Mouse (Mus musculus) thymus, adult 2 months (tissue): ENCODE measurements around the gene Nr2c2ap.

Experiments
- CTCF ChIP-seq: fragments of 200-500 bp; IDR thresholded peaks from 2 replicates; pipeline ENCODE4 v1.5.1; 2012; ENCODE audit warnings: mild to moderate bottlenecking, control low read depth, low read length, moderate library complexity, borderline replicate concordance; ENCODE audit not compliant: control insufficient read depth, poor library complexity, insufficient read depth; ENCODE audit errors: extremely low read depth
- POLR2A ChIP-seq: fragments of 200-500 bp; IDR thresholded peaks from 2 replicates; pipeline ENCODE4 v1.6.1; 2012; ENCODE audit warnings: mild to moderate bottlenecking, low read length, control low read depth, moderate library complexity; ENCODE audit not compliant: control insufficient read depth, poor library complexity, insufficient read depth; ENCODE audit errors: extremely low read depth

- TF ChIP-seq POLR2A (no peak), CTCF (no peak)
These were observed 30.9 kb upstream of the Nr2c2ap start for GRCm38 (mm10) chr8:70100241-70100640.
